Mouse (Mus musculus): ENCODE data around the gene Akap8. TPM values are rescaled to one million over a fixed set of nuclear protein-coding genes. Genes with fewer than 3 reads are reported as not detected.

Akap8 gene
- polyA plus RNA-seq (2012) = 304 and 360 TPM in 2 replicates

DNA sequence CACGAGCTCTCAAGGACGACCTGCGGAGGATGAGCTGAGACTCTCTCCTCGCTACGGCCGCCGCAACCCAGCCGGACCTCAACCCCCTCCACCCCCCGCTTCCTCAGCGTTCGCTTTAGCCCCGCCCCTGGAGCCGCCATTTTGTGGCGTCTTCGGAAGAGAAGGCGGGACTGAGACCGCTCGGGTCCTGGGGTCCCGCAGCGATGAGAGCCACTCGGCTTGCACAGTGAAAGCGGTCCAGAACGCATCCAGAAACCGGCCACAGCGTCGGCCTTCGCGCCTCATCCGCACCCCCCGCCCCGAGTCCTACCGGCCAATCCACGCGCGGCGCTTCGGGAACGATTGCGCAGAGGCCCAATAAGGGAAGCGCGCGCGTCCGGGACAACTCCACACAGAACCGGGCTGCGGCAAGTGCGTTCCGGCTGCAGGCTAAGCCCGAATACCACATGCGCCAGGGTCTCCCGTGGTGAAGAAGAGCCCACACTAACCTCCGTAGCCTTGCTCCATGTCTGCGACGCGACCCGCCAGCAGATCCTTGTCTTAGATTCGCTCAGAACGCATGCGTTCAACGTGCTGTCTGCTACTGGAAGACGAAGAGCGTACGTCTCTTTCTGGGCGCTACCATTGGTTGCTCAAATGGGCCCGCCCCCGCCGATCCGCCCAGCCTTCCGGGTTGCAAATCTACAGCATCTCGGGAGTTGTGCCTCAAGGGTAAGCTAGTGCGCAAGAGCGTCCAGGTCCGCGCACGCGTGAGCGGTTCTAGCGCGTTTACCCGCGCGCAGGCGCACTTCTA, at the start of gene Akap8:
Akap8 (minus strand) TSS at position 642 of the 793 bp plus-strand sequence.

DNA sequence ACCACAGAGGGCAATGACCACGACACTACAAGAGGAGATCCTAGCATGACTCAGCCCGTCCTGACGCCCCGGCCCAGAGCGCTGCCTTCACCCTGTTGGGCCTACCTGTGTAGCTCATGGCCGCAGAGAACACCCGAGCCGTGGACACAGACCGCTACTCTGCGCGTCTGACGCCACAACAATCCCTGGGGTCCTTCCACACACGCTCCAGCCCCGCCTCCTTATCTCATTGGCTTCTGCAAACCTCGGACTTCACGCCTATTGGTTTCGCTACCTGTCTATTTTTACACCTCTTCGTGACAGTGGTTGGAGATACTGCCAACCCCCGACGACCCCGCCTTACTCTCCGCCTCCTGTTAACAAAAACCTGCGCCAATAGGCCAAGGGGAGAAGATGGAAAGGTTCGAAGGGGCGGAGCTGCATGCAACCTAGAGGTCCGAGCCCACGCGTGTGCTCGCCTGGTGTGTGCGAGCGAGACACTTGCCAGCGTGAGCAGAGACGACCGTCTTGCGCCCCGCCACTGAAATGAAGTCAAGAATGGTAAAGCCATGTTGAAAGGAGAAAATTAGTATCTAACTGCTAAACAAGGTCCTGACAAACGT, 29.4 kb upstream of the Akap8 start, which contains the start of gene Akap8l:
Akap8l (minus strand) TSS at position 226 of the 602 bp plus-strand sequence.

DNA sequence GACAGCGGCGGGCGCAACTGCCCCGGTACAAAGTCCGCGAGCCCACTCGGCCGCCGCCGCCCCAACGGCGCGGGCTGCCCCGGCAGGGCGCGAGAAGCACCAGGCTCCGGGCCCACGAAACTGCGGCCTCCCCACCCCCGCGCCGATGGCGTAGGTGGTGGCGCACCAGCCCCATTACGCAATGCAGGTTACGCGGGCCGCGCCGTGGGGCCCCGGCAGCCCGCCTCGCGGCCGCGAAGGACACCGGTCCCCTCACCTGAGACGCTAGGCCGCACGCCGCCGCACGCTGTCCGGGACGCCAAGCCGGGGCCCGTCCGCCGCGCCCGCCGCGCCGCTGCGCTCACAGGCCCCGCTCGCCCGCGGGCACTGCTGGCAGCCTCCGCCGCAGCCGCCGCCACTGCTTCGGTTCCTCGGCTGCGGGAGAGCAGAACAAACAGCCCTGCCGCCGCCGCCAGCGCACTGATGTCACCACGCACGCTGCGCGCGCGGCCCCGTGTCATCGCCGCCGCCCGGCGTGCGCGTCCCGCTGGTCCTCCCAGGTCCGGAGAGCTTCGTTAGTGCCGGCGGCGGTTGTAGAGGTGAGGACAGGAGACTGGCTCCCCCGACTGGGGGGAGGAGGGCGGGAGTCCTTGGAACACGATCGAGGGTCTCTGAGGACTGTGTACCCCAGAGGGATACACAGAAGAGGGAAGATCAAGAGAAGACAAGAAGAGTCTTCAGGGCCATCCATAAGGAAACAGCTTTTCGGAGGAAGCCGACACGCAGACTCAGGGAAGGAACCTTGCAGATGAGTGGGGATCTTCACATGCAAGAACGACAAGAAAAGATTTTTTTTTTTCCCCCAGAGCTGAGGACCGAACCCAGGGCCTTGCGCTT, 36.5 kb downstream of the Akap8 start, which contains the start of gene Brd4:
Brd4 (minus strand) TSS at position 461 of the 876 bp plus-strand sequence.

Other genes with a start within 250 kb of the Akap8 start
- gene Notch3, start 154.4 kb downstream of the Akap8 start, polyA plus RNA-seq (2012) = 0.22 and 0.44 TPM in 2 replicates
- 0.12 TPM in 1 of 2 replicates, not detected in the other for gene Ephx3, start 131.7 kb downstream of the Akap8 start, polyA plus RNA-seq (2012)
- 241 and 382 TPM in 2 replicates for gene Brd4, start 36.5 kb downstream of the Akap8 start, polyA plus RNA-seq (2012)
- gene Akap8l, start 29.4 kb upstream of the Akap8 start, polyA plus RNA-seq (2012) = 138 and 164 TPM in 2 replicates
- gene Wiz, start 68.2 kb upstream of the Akap8 start, polyA plus RNA-seq (2012) = 84.1 and 101 TPM in 2 replicates
- 62.6 and 69.4 TPM in 2 replicates for gene Rasal3, start 82.3 kb upstream of the Akap8 start, polyA plus RNA-seq (2012)
- gene Pglyrp2, start 102.9 kb upstream of the Akap8 start, polyA plus RNA-seq (2012) = 2.9 and 4.8 TPM in 2 replicates
- gene Cyp4f39, start 131.5 kb upstream of the Akap8 start, polyA plus RNA-seq (2012) = 0.24 and 0.26 TPM in 2 replicates
- 0.80 and 0.89 TPM in 2 replicates for gene Cyp4f17, start 184.8 kb upstream of the Akap8 start, polyA plus RNA-seq (2012)
- 3.6 and 4.7 TPM in 2 replicates for gene Cyp4f16, start 215.3 kb upstream of the Akap8 start, polyA plus RNA-seq (2012)